Mouse (Mus musculus): ENCODE results near the gene Ripor3. TPM values are rescaled to one million over a fixed set of nuclear protein-coding genes. Genes with fewer than 3 reads are reported as not detected.

Ripor3 gene
- polyA plus RNA-seq, 1 experiment = 5.3 TPM

DNA sequence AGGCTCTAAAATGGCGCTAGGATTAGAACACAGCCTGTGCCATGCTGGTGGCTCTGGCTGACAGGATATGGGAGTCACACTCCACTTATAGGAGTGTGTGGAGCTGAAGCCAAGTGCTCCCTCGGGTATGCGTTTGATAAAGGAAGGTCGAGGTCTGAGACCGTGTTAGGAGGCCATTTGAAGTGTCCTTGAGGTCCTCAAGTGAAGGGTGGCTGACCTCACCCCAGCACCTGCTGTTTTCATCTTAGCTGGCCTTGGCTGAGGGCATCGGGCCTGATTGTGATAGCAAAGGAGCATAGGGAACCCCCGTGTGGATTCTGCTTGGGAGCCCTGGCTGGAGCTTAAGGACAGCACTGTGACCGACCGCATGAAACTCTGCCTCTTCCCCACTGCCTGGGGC lies 46.1 kb downstream of the Ripor3 start:
- no peaks in the 10 kb centered on the region for H3K27me3 ChIP-seq (ENCODE audit: control insufficient read depth, insufficient read depth, low read length)
- peaks cover 15% of the 10 kb centered on the region; the same call in 1 of the 2 replicates for H3K4me1 ChIP-seq (ENCODE audit: control insufficient read depth, insufficient read depth, insufficient read length, low read length)
- no peak overlapping the region for H3K4me3 ChIP-seq (ENCODE audit: low read depth, low read length)
- TF ChIP-seq CTCF (IDR thresholded peaks at IDR 0.05; ENCODE audit: extremely low read depth, insufficient read length, insufficient replicate concordance, low read depth, low read length) (no peak), POLR2A (IDR thresholded peaks at IDR 0.05; ENCODE audit: low read depth, low read length) (no peak)
- H3K36me3 ChIP-seq (ENCODE audit: control insufficient read depth, insufficient read depth, low read length) = peaks cover 40% of the 10 kb centered on the region
- WGBS = 83% methylated on average over 9 of the region's 9 CpGs
- H3K27ac ChIP-seq (ENCODE audit: insufficient read depth, low read depth, low read length) = no peak overlapping the region

DNA sequence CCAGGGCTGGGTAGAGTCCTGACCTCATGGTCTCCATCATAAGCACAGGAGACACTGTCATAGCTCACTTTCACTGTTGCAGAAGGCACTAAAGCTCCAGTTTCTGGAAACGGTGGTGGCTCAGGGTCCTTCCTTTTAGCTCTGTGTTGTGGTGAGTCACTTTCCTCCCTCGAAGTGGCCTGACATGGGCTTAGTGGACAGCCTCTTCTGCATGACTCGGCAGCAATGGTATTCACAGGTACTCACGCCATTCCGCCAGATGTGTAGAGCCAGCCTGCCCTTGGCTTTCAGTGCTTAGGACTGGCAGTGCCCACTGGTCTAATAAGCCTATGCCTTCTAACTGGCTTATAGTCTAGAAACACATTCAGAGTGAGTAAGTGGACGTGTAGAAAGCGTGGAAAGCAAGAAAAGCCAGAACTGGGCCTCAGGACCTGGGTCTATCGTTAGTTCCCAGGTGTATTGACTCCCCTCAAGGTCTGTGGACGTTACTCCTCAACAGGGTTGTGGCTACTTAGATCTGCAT lies 46.6 kb downstream of the Ripor3 start:
- 91% methylated on average over 9 of the region's 9 CpGs for WGBS
- Histone ChIP-seq H3K4me1 (ENCODE audit: control insufficient read depth, insufficient read depth, insufficient read length, low read length) (peaks cover 17% of the 10 kb centered on the region; the same call in 1 of the 2 replicates), H3K27ac (ENCODE audit: insufficient read depth, low read depth, low read length) (no peak overlapping the region), H3K36me3 (ENCODE audit: control insufficient read depth, insufficient read depth, low read length) (peaks cover 38% of the 10 kb centered on the region), H3K4me3 (ENCODE audit: low read depth, low read length) (no peak overlapping the region), H3K27me3 (ENCODE audit: control insufficient read depth, insufficient read depth, low read length) (no peaks in the 10 kb centered on the region)
- TF ChIP-seq CTCF (IDR thresholded peaks at IDR 0.05; ENCODE audit: extremely low read depth, insufficient read length, insufficient replicate concordance, low read depth, low read length) (no peak), POLR2A (IDR thresholded peaks at IDR 0.05; ENCODE audit: low read depth, low read length) (no peak)

DNA sequence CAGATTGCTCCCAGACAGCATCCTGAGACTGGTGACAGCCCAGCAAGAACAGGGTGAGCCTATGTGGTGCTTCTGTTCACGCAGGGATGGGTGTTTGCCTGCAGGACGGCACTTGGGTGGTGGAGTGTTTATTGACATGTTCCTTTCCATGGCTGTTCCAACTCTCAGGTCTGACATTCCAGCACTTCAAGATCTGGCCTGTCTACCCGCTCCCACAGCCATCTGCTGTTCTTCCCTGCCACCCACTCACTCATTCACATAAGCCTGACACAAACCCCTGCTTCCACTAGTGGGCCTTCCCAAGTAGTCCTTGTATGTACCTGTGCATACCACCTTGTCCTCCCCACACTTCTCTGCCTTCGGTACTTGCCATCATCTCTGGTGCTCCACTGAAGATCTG lies 47.2 kb downstream of the Ripor3 start:
- Histone ChIP-seq H3K36me3 (ENCODE audit: control insufficient read depth, insufficient read depth, low read length) (peaks cover 32% of the 10 kb centered on the region), H3K4me1 (ENCODE audit: control insufficient read depth, insufficient read depth, insufficient read length, low read length) (peaks cover 22% of the 10 kb centered on the region; the same call in 1 of the 2 replicates), H3K27me3 (ENCODE audit: control insufficient read depth, insufficient read depth, low read length) (no peaks in the 10 kb centered on the region), H3K4me3 (ENCODE audit: low read depth, low read length) (no peak overlapping the region), H3K27ac (ENCODE audit: insufficient read depth, low read depth, low read length) (no peak overlapping the region)
- TF ChIP-seq CTCF (IDR thresholded peaks at IDR 0.05; ENCODE audit: extremely low read depth, insufficient read length, insufficient replicate concordance, low read depth, low read length) (no peak), POLR2A (IDR thresholded peaks at IDR 0.05; ENCODE audit: low read depth, low read length) (no peak)
- 90% methylated on average over 4 of the region's 4 CpGs for WGBS

DNA sequence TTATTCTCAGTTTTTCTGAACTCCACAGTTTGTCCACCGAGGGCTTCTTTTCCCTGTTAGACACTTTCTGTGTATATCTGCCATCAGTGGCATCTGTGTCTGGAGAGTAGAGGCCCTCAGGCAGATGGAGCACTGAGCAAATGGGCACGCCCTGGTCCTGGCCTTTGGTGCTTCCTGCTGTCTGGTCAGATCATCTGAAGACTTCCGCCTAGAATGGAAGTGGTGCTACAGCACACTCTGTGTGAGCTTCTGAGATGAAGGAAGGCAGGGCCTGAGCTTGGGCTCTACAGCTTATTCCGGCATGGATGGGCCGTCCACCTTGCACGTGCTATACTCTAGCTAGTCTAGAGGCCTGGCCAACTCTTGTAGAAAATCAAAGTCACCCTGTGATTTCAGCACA lies 48.1 kb downstream of the Ripor3 start:
- H3K27me3 ChIP-seq (ENCODE audit: control insufficient read depth, insufficient read depth, low read length) = no peaks in the 10 kb centered on the region
- no peak overlapping the region for H3K27ac ChIP-seq (ENCODE audit: insufficient read depth, low read depth, low read length)
- peaks cover 24% of the 10 kb centered on the region; the same call in 1 of the 2 replicates for H3K4me1 ChIP-seq (ENCODE audit: control insufficient read depth, insufficient read depth, insufficient read length, low read length)
- H3K4me3 ChIP-seq (ENCODE audit: low read depth, low read length) = no peak overlapping the region
- peaks cover 25% of the 10 kb centered on the region for H3K36me3 ChIP-seq (ENCODE audit: control insufficient read depth, insufficient read depth, low read length)
- WGBS = 91% methylated on average over 6 of the region's 6 CpGs
- TF ChIP-seq POLR2A (IDR thresholded peaks at IDR 0.05; ENCODE audit: low read depth, low read length) (no peak), CTCF (IDR thresholded peaks at IDR 0.05; ENCODE audit: extremely low read depth, insufficient read length, insufficient replicate concordance, low read depth, low read length) (no peak)

DNA sequence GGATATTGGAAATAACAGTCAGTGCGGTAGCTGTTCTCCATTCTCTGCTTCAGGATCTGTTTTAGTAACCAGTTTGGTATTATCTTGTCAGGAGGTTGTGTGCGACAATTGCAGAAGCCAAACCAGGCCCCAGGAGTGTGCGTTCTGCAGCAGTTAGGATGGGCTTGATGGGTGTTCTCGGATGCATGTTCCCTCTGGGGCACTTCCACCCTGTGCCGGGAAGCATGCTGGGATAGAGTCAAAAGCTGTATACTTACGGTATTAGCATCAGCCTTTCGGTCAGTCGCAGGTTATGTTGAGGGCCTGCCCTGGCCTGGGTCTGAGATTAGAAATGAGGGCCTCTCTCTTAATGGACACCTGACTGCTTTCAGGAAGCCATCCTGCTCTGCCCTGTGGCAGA lies 49.8 kb downstream of the Ripor3 start:
- WGBS = 89% methylated on average over 8 of the region's 8 CpGs
- peaks cover 24% of the 10 kb centered on the region; the same call in 1 of the 2 replicates for H3K4me1 ChIP-seq (ENCODE audit: control insufficient read depth, insufficient read depth, insufficient read length, low read length)
- H3K4me3 ChIP-seq (ENCODE audit: low read depth, low read length) = no peak overlapping the region
- H3K36me3 ChIP-seq (ENCODE audit: control insufficient read depth, insufficient read depth, low read length) = peaks cover 11% of the 10 kb centered on the region
- H3K27ac ChIP-seq (ENCODE audit: insufficient read depth, low read depth, low read length) = peak overlapping the region; percentile 72
- no peaks in the 10 kb centered on the region for H3K27me3 ChIP-seq (ENCODE audit: control insufficient read depth, insufficient read depth, low read length)
- TF ChIP-seq POLR2A (IDR thresholded peaks at IDR 0.05; ENCODE audit: low read depth, low read length) = no peak
- TF ChIP-seq CTCF (IDR thresholded peaks at IDR 0.05; ENCODE audit: extremely low read depth, insufficient read length, insufficient replicate concordance, low read depth, low read length) = no peak

DNA sequence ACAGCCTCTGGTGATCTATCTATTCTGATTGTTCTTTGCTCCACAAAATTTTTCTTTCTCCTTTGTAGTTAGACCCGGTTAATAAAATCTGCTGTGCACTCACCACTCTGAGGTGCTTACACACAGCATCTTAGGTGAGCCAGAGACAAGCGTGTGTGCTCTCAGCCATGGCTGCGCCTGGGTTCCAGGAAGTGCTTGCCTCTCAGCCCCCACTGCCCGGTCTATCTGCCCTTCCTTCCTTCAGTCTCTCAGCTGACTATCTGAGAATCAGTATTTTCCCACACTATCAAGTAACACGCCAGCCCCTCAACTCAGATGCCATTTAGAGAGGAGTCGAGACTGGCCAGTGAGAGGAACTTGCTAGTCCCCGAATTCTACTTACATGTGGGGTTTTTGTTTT lies 50.4 kb downstream of the Ripor3 start:
- Histone ChIP-seq H3K36me3 (ENCODE audit: control insufficient read depth, insufficient read depth, low read length) (peaks cover 6% of the 10 kb centered on the region), H3K27me3 (ENCODE audit: control insufficient read depth, insufficient read depth, low read length) (no peaks in the 10 kb centered on the region), H3K4me1 (ENCODE audit: control insufficient read depth, insufficient read depth, insufficient read length, low read length) (peaks cover 24% of the 10 kb centered on the region; the same call in 1 of the 2 replicates), H3K27ac (ENCODE audit: insufficient read depth, low read depth, low read length) (peak overlapping the region; percentile 72), H3K4me3 (ENCODE audit: low read depth, low read length) (no peak overlapping the region)
- no peak for TF ChIP-seq POLR2A (IDR thresholded peaks at IDR 0.05; ENCODE audit: low read depth, low read length)
- TF ChIP-seq CTCF (IDR thresholded peaks at IDR 0.05; ENCODE audit: extremely low read depth, insufficient read length, insufficient replicate concordance, low read depth, low read length) = no peak
- 34% methylated on average over 7 of the region's 7 CpGs for WGBS

DNA sequence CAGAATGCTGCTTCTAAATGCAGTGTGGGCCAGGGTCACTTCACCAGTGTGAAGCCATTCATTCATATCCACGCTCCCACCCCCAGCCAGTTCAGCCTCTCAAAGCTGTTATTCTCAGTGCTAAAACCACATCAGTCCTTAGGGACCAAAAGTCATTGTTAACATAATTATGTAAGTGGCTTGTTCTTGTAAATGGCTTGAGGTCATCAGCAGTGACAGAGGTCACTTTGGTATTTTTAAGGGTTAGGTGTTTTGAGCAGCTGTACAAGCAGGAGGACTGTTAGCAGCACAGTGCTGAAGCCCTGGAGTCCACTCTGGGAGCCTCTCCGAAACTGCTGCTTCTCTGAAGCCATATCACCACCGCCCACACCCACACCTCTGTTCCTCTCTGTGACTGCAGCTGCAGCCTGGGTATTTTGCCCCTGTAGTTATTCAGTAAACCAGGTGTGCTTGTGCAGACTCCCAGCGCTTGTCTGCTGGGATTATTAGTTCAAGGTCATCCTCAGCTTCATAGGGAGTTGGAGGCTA lies 51.0 kb downstream of the Ripor3 start:
- Histone ChIP-seq H3K4me1 (ENCODE audit: control insufficient read depth, insufficient read depth, insufficient read length, low read length) (peaks cover 24% of the 10 kb centered on the region; the same call in 1 of the 2 replicates), H3K4me3 (ENCODE audit: low read depth, low read length) (0 out of 2 replicates have a peak overlapping the region, but pooled peaks have one; percentile 2), H3K27me3 (ENCODE audit: control insufficient read depth, insufficient read depth, low read length) (no peaks in the 10 kb centered on the region), H3K36me3 (ENCODE audit: control insufficient read depth, insufficient read depth, low read length) (peaks cover 6% of the 10 kb centered on the region; the same call in 1 of the 2 replicates), H3K27ac (ENCODE audit: insufficient read depth, low read depth, low read length) (peak overlapping the region; percentile 72)
- 14% methylated on average over 4 of the region's 4 CpGs for WGBS
- no peak for TF ChIP-seq POLR2A (IDR thresholded peaks at IDR 0.05; ENCODE audit: low read depth, low read length)
- TF ChIP-seq CTCF (IDR thresholded peaks at IDR 0.05; ENCODE audit: extremely low read depth, insufficient read length, insufficient replicate concordance, low read depth, low read length) = no peak
